Mouse (Mus musculus): ENCODE results near the gene Tctn1. TPM values are rescaled to one million over a fixed set of nuclear protein-coding genes. Genes with fewer than 3 reads are reported as not detected.

Gene Tctn1
- polyA plus RNA-seq, 1 experiment from 2014 or later, result 1.9 TPM

GRCm38 (mm10) chr5:122305472-122305871 lies 41.2 kb upstream of the Tctn1 start:
- Histone ChIP-seq H3K9me3 (ENCODE audit: control insufficient read depth) (no peaks in the 10 kb centered on the region), H3K27ac (ENCODE audit: low read depth, low read length) (no peak overlapping the region), H3K4me3 (ENCODE audit: low read depth, low read length) (no peak overlapping the region), H3K27me3 (replicated peaks; ENCODE audit: control insufficient read depth, insufficient read depth, low read length) (no peaks in the 10 kb centered on the region), H3K9ac (ENCODE audit: low read depth, low read length) (no peak overlapping the region), H3K4me1 (replicated peaks; ENCODE audit: control insufficient read depth, insufficient read depth, low read length) (peaks cover 15% of the 10 kb centered on the region; the same call in 1 of the 2 replicates), H3K4me2 (replicated peaks; ENCODE audit: low read depth) (no peak overlapping the region), H3K36me3 (ENCODE audit: control insufficient read depth, insufficient read depth) (peaks cover 21% of the 10 kb centered on the region; the same call in 1 of the 2 replicates)
- WGBS, result 67% methylated on average over 7 of the region's 7 CpGs
- TF ChIP-seq CTCF (IDR thresholded peaks at IDR 0.05; ENCODE audit: low read depth), result no peak
- peak; percentile 37; the same call in 1 of the 2 replicates for ATAC-seq

- no peak overlapping the region for H3K4me2 ChIP-seq (replicated peaks; ENCODE audit: low read depth)
- no peak for TF ChIP-seq CTCF (IDR thresholded peaks at IDR 0.05; ENCODE audit: low read depth)
- no peak for ATAC-seq
- no peaks in the 10 kb centered on the region for H3K27me3 ChIP-seq (replicated peaks; ENCODE audit: control insufficient read depth, insufficient read depth, low read length)
- no peaks in the 10 kb centered on the region for H3K9me3 ChIP-seq (ENCODE audit: control insufficient read depth)
- WGBS, result 73% methylated on average over 6 of the region's 6 CpGs
- H3K27ac ChIP-seq (ENCODE audit: low read depth, low read length), result 0 out of 2 replicates have a peak overlapping the region, but pooled peaks have one; percentile 41
- H3K4me1 ChIP-seq (replicated peaks; ENCODE audit: control insufficient read depth, insufficient read depth, low read length), result peaks cover 15% of the 10 kb centered on the region; the same call in 1 of the 2 replicates
- H3K4me3 ChIP-seq (ENCODE audit: low read depth, low read length), result no peak overlapping the region
- peaks cover 17% of the 10 kb centered on the region; the same call in 1 of the 2 replicates for H3K36me3 ChIP-seq (ENCODE audit: control insufficient read depth, insufficient read depth)
- H3K9ac ChIP-seq (ENCODE audit: low read depth, low read length), result no peak overlapping the region
These were observed 40.3 kb upstream of the Tctn1 start for GRCm38 (mm10) chr5:122304541-122304940.

- Histone ChIP-seq H3K27me3 (replicated peaks; ENCODE audit: control insufficient read depth, insufficient read depth, low read length) (no peaks in the 10 kb centered on the region), H3K9ac (ENCODE audit: low read depth, low read length) (no peak overlapping the region), H3K4me3 (ENCODE audit: low read depth, low read length) (no peak overlapping the region), H3K4me1 (replicated peaks; ENCODE audit: control insufficient read depth, insufficient read depth, low read length) (peaks cover 15% of the 10 kb centered on the region; the same call in 1 of the 2 replicates), H3K27ac (ENCODE audit: low read depth, low read length) (peak overlapping the region; percentile 71; the same call in 1 of the 2 replicates), H3K4me2 (replicated peaks; ENCODE audit: low read depth) (no peak overlapping the region), H3K9me3 (ENCODE audit: control insufficient read depth) (no peaks in the 10 kb centered on the region), H3K36me3 (ENCODE audit: control insufficient read depth, insufficient read depth) (peaks cover 14% of the 10 kb centered on the region; the same call in 1 of the 2 replicates)
- 71% methylated on average over 7 of the region's 7 CpGs for WGBS
- ATAC-seq, result no peak
- TF ChIP-seq CTCF (IDR thresholded peaks at IDR 0.05; ENCODE audit: low read depth), result no peak
These were observed 39.7 kb upstream of the Tctn1 start for GRCm38 (mm10) chr5:122303937-122304336.

GRCm38 (mm10) chr5:122302810-122303745 lies 38.8 kb upstream of the Tctn1 start:
- Histone ChIP-seq H3K4me1 (replicated peaks; ENCODE audit: control insufficient read depth, insufficient read depth, low read length) (peaks cover 15% of the 10 kb centered on the region; the same call in 1 of the 2 replicates), H3K9ac (ENCODE audit: low read depth, low read length) (no peak overlapping the region), H3K27me3 (replicated peaks; ENCODE audit: control insufficient read depth, insufficient read depth, low read length) (no peaks in the 10 kb centered on the region), H3K27ac (ENCODE audit: low read depth, low read length) (peak overlapping the region; percentile 71), H3K4me2 (replicated peaks; ENCODE audit: low read depth) (peak overlapping the region; percentile 18; the same call in 1 of the 2 replicates), H3K9me3 (ENCODE audit: control insufficient read depth) (no peaks in the 10 kb centered on the region), H3K36me3 (ENCODE audit: control insufficient read depth, insufficient read depth) (peaks cover 6% of the 10 kb centered on the region; the same call in 1 of the 2 replicates), H3K4me3 (ENCODE audit: low read depth, low read length) (no peak overlapping the region)
- peak; percentile 73 for TF ChIP-seq CTCF (IDR thresholded peaks at IDR 0.05; ENCODE audit: low read depth)
- WGBS, result 33% methylated on average over 17 of the region's 17 CpGs
- ATAC-seq, result peak; percentile 82

GRCm38 (mm10) chr5:122300071-122300518 lies 35.8 kb upstream of the Tctn1 start:
- Histone ChIP-seq H3K27ac (ENCODE audit: low read depth, low read length) (no peak overlapping the region; the same call in 1 of the 2 replicates), H3K9me3 (ENCODE audit: control insufficient read depth) (no peaks in the 10 kb centered on the region), H3K9ac (ENCODE audit: low read depth, low read length) (no peak overlapping the region), H3K36me3 (ENCODE audit: control insufficient read depth, insufficient read depth) (no peaks in the 10 kb centered on the region), H3K4me3 (ENCODE audit: low read depth, low read length) (no peak overlapping the region), H3K4me2 (replicated peaks; ENCODE audit: low read depth) (no peak overlapping the region), H3K27me3 (replicated peaks; ENCODE audit: control insufficient read depth, insufficient read depth, low read length) (no peaks in the 10 kb centered on the region), H3K4me1 (replicated peaks; ENCODE audit: control insufficient read depth, insufficient read depth, low read length) (peaks cover 13% of the 10 kb centered on the region; the same call in 1 of the 2 replicates)
- 80% methylated on average over 6 of the region's 6 CpGs for WGBS
- no peak for ATAC-seq
- no peak for TF ChIP-seq CTCF (IDR thresholded peaks at IDR 0.05; ENCODE audit: low read depth)
